Mouse (Mus musculus) cerebellum, postnatal 14 days (tissue): ENCODE data around the gene Muc2.
"Not testable (repeated sequence)": the region's sequence is repeated elsewhere in the genome, so short reads cannot be mapped to it uniquely, and the experiment has no call there.

Source experiments
- DNase-seq, 2 experiments: peaks; one replicate each; pipeline ENCODE4 v3.0.0; 2021; ENCODE audit warnings: mixed read lengths in 2 of 2

The Muc2 gene

GRCm38 (mm10) chr7:141690040-141690439, at the start of gene Muc2:
Gene Muc2, plus strand, starts transcription at chr7:141690340.
- no peak for DNase-seq

- DNase-seq = no peak
These were observed 47.8 kb upstream of the Muc2 start for GRCm38 (mm10) chr7:141642375-141642774.

DNA sequence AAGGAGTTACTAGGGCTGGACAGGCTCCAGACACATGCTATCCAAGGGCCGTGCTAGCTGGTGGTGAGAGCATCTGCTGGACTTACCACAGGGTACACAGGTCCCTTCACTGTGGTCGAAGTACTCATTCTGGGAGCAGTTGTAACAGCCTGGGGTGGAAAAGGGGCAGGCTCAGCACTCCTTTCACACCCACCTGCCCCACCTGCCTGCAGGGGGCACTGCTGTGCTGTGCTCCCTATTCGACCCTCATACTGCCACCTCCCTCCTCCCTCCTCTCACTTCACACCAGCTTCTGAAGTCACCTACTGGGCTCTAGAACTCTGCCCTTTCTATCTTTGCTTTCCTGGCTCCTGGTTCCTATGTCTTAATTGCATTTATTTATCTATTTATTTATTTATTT, 47.0 kb upstream of the Muc2 start:
- peak; percentile 33 to 58 for DNase-seq

DNA sequence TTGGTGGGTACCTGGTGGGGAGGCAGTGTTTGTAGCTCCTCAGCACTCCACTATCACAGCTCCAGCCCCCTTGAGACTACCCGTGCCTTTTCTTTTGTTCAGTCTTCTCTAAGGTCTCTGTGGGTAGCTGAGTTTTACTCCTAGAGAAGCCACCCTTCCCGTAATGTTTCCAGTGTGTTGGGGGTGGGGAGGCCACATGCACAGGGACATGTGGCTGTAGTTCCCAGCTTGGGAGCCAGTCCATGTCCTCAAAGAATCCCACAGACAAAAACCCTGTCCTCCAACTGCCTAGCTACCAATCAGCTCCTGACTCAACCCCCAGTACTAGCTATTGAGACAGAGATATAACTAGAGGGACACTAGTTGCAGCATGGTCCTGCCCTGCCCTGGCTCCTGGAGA, 43.1 kb upstream of the Muc2 start:
- DNase-seq = no peak

- DNase-seq = no peak
These were observed 42.3 kb upstream of the Muc2 start for GRCm38 (mm10) chr7:141647815-141648214.

- no peak for DNase-seq
These were observed 37.9 kb upstream of the Muc2 start for GRCm38 (mm10) chr7:141652191-141652590.

GRCm38 (mm10) chr7:141660346-141660745, 29.8 kb upstream of the Muc2 start:
- no peak for DNase-seq

DNA sequence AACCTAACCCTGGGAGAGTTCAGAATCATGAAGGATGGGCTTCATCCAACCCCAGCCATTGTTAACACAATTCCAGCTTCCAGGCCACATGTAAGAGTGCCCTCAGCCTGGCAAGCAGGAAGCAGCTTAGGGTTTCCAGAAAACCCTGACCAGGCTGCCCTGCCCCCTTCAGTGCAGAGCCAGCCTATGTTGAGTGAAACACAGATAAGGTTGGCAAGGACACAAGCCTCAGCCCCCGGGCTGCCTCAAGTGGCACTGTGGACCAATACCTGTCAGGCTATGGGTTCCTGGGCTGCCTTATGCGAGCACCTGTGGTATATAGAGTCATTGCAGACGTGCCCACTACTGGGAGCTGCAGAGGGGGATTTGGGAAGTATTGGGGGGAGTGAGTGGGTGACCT, 28.7 kb upstream of the Muc2 start:
- no peak for DNase-seq

DNA sequence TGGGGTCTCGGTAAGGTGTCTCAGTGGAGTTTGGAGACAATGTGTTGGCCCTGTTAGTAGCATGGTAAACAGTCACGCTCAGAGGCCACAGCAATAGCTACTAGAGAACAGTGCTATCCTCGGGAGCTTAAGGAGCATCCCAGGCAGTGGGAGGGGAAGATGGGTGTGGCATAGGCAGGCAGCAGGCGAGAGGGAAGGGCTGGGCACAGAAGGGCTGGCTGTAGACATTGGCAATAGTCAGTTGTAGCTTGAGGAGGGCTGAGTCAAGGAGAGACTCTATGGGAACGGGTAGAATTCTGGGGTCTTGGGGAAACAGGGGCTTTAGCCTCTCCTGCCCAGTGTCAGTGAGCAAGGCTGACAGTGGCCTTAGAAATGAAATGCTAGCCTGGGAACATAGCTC, 27.9 kb upstream of the Muc2 start:
- no peak for DNase-seq

DNA sequence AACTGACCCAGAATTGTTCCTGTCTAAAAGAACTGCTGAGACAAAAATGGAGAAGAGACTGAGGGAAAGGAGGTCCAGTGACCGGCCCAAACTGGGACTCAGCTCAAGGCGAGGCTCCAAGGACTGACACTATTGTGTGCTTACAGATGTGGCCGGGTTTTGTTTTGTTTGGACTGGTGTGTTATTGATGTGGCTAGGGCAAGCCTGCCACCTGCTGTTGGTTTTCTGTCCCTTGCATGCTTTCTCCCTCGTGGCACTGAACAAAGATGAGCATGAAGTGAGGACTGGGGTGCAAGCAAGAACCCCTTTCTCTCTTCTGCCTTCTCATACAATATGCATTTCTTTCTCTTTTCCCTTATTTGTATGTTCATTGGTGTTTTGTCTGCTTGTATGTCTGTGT, 23.9 kb upstream of the Muc2 start:
- peak; percentile 32 to 34 for DNase-seq

- DNase-seq = not testable (repeated sequence)
These were observed 21.0 kb upstream of the Muc2 start for GRCm38 (mm10) chr7:141669097-141669496.

DNA sequence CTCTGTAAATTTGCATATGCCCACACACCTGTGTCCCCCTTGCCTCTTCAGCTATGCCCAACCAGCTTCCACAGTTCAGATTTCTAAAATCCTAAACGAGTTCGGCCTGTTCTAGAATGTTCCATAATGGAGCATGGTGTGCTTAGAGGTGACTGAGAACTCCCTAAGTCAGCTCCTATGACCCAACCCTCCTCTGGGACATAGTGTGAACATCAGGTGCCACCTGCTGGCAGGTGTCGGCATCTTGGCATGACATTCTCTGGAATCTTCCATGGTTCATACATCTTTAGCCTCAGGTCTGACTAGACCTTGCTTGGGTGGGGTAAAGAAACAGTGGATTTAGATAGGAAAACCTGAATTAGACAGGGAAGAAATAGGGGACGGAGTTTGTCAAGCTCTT, 19.1 kb upstream of the Muc2 start:
- no peak for DNase-seq

- no peak for DNase-seq
These were observed 18.4 kb upstream of the Muc2 start for GRCm38 (mm10) chr7:141671626-141672291.

GRCm38 (mm10) chr7:141678922-141679321, 11.2 kb upstream of the Muc2 start:
- no peak for DNase-seq

DNA sequence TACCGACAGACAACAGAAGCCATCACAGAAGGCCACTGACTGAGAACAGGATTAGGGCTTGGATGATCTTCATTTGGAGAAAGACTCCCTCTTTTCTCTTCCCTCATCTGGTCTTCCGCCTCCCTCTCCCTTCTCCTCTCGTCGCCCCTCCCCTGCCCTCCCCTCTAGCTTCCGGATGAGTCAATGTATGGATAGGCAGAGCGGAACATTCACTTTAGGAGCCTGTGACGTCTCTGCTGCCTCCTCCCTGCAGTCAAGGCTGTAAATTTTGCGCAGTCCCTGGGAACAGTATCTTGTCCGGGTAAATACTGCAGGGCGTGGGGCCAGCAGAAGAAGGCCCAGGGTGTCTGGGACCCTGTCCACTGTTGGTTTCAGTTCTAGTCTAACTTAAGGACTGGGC, 2.8 kb upstream of the Muc2 start:
- no peak for DNase-seq

DNA sequence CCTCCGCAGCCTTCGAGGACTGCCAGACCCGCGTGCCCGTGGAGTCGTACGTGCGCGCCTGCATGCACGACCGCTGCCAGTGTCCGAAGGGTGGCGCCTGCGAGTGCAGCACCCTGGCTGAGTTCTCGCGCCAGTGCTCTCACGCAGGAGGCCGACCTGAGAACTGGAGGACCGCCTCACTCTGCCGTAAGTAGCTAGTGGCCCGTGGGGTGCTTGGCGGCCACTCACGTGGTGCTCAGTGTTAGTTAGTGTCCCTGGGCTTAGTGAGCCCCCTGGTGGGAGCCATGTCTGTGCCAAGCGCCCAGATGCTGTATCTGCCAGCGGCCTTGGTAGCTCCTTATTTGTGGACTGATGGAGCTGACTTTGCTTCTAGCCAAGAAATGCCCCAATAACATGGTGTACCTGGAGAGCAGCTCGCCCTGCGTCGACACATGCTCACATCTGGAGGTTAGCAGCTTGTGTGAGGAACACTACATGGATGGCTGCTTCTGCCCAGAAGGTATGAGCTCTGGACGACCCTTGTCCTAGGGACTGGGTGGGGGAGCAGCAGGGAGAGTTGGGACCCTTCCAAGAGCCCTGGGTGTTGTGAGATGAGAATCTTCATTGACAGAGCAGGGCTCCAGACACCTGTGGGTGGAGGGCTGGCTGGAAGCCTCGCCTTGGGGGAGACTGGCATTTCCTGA, 3.6 kb downstream of the Muc2 start:
- DNase-seq = peak; percentile 18 to 21

GRCm38 (mm10) chr7:141694274-141694639, 4.1 kb downstream of the Muc2 start:
- DNase-seq = no peak

- DNase-seq = peak; percentile 60 to 69
These were observed 6.4 kb downstream of the Muc2 start for GRCm38 (mm10) chr7:141696538-141696937.

GRCm38 (mm10) chr7:141699556-141700220, 9.5 kb downstream of the Muc2 start:
- no peak for DNase-seq

DNA sequence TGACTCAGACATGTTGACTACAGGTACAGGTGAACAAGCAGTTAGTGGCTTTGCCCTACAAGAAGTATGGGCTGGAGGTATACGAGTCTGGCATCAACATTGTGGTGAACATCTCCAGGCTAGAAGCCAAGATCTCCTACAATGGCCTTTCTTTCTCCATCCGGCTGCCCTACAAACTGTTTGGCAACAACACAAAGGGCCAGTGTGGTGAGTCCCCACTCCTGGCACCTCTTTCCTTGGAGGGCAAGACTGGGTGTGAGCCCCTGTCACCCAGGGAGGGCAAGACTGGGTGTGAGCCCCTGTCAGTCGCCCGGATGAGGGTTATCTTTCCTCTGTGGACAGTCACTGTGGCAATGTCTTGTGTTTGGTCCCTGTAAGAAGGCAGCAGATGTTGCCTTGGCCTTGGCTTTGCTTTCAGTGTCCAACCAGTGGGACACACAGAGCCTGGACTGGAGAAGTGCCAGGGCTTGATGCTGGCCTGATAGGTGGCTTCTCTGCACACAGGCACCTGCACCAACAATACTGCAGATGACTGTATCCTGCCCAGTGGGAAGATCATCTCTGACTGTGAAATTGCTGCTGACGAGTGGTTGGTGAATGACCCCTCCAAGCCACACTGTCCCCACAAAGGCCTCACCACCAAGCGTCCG, 57.4 kb downstream of the Muc2 start:
- peak; percentile 43 to 56 for DNase-seq

DNA sequence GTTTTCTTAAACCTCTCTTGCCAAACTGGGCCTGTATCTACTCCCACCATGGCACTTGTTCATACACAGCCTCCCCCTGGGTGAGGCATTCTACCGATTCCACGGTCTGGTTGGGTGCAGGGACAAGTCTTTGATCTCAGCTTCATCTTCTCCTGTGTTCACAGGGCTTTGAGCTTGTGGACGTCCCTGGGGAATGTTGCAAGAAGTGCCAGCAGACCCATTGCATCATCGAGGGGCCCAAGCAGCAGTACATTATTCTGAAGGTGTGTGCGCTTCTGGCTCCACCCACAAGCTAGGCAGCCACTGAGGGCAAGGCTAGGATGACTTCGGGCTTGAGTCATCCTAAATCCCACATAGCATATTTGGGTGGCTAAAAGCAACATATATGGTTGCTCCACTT, 62.4 kb downstream of the Muc2 start:
- no peak for DNase-seq

DNA sequence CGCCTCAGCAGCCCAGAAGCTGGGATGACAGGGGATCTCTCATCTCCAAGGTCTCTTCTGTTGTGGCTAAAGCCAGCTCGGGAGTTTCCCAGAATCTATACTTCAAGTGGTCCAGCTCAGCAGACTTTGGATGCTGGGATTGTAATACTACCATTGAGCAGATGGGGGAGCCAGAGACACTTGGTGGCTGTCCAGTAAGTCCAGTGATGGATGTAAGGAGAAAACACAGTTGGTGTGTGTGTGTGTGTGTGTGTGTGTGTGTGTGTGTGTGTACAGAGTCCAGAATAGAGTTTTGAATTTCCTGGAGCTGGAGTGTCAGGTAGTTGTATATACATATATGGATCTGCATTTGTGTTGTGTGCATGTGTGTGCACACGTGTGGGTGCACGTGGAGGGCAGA, 65.7 kb downstream of the Muc2 start:
- DNase-seq = peak; percentile 87 to 92

DNA sequence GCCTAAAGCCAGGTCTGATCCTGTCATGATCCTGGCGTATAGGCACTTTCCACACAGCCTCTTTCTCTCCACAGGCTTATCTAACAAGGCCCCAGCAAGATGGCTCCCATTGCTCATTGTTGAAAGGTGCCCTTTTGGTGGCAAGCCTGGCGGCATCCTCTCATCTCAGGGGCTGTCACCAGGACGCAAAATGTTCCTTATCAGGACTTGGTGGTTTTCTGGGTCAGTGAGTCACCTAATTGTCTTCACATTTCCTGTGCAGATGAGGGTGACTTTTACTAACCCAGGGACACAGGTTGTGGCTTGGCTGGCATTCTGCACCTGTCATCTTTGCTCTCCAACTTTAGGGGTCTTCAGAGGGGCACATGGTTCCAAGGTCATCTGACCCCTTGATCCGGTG, 68.2 kb downstream of the Muc2 start:
- no peak for DNase-seq

GRCm38 (mm10) chr7:141770521-141770920, 80.4 kb downstream of the Muc2 start:
- no peak for DNase-seq
